Mouse (Mus musculus): ENCODE data around the gene Msx1.

The Msx1 gene

DNA sequence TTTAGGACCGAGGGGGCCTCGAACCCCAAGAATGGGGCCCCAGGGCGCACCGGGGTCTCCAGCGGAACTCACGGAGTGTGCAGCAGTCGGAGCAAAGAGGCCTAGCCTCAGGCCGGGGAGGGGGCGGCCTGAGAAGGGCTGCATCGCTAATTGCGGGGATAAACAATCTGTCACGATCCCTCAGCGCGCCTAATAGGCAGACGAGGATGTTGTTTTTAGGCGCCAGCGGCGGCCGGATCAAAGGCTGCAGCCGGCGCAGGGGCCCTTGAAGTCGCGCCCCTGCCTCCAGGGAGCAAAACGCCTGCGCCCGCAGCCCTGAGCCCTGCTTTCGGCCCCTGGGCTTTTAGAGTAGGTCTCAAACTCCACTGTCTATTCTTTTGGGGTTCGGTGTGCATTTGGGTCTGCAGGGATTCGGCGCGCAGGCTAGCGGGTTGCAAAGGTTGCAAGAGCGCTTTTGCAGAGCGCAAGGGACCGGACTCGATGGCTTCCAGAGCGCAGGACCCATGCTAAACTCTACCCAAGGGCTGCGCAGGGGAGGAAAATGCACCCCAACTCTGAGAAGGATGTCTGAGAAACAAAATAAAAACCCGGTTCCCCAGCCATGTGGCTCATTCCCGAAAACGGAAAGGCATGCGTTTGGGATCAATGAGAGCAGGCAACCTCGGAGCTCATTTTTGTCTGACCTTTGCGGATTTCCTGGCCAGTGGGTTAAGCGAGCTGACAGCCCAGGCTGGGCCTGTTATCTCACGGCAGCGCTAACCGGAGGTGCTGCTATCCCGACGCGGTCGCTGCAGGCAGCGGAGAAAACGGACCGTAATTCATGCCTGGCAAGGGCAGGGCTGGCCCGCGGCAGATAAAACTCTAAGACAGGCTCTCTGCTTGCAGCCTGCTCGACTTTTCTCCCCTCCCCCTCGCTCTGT, 2.6 kb upstream of the Msx1 start:
- DNase-seq (ENCODE audit: low spot score): peak; percentile 33

GRCm38 (mm10) chr5:37825611-37826445, 1.4 kb upstream of the Msx1 start:
- no peak for DNase-seq (ENCODE audit: low spot score)

DNA sequence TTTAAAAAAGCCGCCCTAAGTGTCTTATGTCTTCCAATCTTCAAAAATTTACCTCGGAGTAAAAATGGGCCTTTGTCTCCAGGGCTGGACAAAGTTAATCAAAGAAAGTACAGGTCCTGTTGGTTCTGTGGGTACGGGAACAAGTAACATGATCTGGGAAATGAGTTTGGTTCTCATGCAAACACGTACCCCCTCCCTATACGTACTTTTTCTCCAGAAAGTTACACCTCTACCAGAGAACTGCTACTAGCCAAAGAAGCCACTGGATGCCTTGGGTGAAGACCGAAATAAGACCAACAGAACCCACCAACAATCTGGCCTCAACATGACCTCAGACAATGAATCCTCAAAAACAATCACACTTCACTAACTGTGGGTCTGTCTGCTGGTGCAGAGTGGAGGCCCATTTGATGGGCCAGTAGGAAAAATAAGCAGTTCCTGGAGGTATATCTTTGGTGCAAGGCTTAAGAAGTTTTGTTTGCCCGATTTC, 773 bp upstream of the Msx1 start:
- DNase-seq (ENCODE audit: low spot score): no peak

GRCm38 (mm10) chr5:37823721-37824460, 492 bp downstream of the Msx1 start:
- peak; percentile 49 for DNase-seq (ENCODE audit: low spot score)

GRCm38 (mm10) chr5:37822791-37823720, 1.3 kb downstream of the Msx1 start:
- DNase-seq (ENCODE audit: low spot score): no peak

DNA sequence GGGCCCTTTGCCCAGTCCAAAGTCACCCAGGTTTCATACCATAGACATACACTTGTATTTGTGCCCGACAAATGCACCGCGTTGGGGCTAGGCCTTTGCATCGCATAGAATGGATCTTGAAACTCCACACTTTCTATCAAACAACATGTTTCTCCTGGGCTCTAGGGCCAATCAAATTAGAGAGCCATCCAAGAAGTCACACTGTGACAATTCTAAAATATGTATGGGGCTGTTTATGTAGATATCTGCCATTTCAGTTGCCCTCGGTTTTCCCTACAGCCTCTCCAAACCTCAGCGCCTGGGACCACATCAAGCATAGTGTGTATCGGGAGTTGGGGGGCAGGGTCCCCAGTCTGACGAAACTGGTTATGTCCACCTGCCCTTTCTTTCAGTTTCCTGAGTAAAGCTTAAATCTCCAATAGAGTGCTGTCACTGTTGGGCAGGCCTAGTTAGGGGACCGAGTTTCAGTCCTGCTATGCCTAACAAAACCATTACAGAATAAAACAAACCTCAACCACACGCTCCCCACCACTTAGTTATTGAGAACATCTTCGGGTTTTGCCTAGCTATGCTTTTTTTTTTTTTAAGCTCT, 2.2 kb downstream of the Msx1 start:
- DNase-seq (ENCODE audit: low spot score): no peak

GRCm38 (mm10) chr5:37821111-37821601, 3.2 kb downstream of the Msx1 start:
- no peak for DNase-seq (ENCODE audit: low spot score)

GRCm38 (mm10) chr5:37820689-37821088, 3.7 kb downstream of the Msx1 start:
- DNase-seq (ENCODE audit: low spot score): no peak

DNA sequence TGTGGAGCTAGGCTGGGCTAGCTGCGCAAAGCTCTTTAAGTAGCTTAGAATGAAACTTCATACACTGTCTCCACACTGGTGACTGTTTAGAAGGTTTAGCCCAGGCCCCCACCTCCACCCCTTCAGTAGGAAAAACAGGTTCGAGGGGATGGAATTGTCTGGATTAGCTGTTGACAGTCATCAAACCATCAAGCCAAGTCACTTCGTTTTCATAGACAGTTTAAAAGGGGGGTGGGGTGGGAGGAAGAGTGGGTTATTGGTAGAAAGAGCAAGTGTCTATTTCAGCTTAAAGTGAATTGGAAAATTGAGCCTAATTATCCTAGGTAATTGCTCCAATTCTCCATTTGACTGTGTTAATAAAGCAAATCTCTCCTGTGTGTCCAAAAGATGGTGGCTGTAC, 4.4 kb downstream of the Msx1 start:
- DNase-seq (ENCODE audit: low spot score): no peak

DNA sequence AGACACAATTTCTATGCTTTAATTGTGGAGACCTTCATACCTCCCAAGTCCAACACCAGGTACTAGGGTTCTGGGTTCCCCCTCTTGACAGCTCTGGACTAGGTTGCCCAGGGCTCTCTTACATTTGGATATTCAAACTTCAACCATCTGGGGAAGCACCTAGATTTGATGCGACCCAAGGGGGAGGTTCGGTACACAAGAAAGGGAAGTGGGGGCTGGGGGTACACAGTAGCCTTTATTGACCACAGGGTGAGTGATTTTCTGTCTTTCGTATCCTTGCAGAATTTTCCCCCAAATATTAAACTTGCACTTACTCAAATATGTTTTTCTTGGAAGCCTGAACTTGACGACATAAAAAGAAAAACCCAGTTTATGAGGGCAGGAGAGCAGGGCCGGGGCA, 4.8 kb downstream of the Msx1 start:
- DNase-seq (ENCODE audit: low spot score): no peak

DNA sequence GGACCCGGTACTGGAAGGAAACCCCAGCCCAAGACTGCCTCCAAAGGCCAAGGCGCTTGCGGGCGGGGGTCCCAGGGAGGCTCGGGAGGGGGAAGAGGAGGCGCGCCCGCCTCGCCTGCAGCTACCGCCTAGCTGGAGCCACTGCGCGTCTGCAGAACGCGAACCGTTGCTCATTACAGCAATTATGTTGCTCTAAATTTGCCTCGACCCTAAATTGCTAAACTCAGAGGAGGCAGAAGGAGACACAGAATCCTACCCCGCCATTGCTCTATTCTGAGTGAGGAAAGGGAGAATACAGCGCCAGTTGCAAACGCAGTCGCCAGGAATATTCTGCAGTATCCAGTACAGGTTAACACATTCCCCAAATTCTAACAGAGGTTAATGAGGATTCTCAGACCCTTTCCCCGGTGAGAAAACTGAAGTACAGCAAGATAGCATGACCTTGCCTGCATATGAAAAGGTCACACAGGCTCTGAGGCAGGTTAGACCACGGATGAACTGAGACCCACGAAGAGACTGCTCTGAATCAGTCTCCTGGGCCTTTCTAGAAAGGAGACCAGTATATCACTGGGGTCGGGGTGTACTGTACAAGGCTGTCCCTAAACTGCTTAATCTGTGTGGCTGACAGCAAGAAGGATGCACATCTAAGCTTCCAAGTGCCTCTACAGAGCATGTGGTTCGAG, 5.7 kb downstream of the Msx1 start:
- DNase-seq (ENCODE audit: low spot score): no peak

GRCm38 (mm10) chr5:37817658-37818532, 6.5 kb downstream of the Msx1 start:
- no peak for DNase-seq (ENCODE audit: low spot score)

DNA sequence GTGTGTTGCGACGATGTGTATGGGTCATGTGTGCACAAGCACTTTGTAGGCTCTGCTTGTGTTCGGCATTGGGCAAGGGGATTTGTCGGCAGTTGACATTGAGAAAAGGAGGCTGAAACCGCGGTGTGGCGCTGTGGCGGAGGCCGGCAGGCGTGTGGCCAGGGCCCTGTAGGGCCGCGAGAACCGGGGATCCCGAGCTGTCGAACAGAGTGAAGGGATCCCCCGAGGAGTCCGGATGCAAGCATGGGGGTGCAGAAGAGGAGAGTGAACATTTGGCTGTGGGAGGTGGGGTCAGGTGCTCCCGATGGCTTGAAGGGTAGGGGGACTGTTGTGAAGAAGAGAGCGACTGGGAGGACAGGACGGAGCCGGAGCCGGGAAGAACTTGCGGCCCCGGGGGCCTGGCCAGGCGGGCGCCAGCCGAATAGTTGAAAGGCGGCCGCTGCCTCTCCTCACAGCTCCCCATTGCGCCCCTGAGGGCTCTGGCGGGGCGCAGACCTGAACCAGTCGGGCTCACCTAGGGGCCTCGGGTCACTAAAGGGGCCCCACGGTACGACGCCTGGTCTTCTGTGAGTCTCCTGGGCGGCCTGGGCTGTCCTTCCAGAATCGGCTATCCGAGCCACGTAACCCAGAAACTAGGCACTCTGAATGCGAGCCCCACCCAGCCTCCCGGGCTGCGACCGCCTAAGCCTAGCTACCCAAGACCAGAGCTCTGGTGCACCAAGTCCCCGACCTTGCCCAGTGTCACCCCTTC, 7.3 kb downstream of the Msx1 start:
- peak; percentile 58 for DNase-seq (ENCODE audit: low spot score)

DNA sequence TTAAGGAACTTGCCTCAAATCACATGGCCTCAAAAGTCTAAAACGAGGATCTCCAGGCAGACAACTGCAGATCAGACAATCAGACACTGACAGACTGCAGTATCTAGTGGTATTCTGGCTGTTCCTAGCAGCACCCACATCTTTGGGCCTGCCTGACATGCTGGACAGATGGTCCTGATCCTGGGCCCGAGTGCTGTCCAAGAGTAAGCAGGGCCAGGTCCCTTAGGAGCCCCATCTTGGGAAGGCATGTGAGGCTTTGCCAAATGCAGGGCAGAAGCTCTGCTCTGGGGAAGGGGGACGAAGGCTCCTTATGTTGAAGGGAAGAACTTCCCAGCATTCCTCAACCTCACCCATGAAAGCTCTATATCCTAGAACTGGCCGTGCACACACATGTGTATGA, 8.5 kb downstream of the Msx1 start:
- DNase-seq (ENCODE audit: low spot score): no peak

- DNase-seq (ENCODE audit: low spot score): no peak
Observed at GRCm38 (mm10) chr5:37814169-37814568, 10.2 kb downstream of the Msx1 start.

DNA sequence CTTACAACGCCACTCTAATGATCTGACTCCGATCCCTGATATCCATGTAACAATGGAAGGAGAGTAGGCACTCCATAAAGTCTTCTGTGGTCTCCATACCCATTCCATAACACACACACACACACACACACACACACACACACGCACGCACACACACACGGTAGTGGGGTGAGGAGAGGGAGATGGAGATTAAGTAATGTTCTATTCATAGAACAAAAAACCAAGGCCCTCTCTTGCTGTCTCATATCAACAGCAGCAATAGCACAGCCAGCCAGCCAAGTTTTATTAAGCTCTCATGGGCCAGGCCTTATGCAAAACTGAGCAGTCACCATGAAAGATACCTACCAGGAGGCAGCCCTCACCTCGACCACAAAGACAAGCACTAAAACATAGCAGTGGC, 19.1 kb downstream of the Msx1 start:
- DNase-seq (ENCODE audit: low spot score): no peak

- no peak for DNase-seq (ENCODE audit: low spot score)
Observed at GRCm38 (mm10) chr5:37804512-37805118, 19.8 kb downstream of the Msx1 start.

GRCm38 (mm10) chr5:37797251-37797650, 27.1 kb downstream of the Msx1 start:
- DNase-seq (ENCODE audit: low spot score): no peak

All from yolk sac, embryonic 10.5 days (tissue).